Mouse (Mus musculus): ENCODE data around the gene Bet1.

The Bet1 gene

GRCm38 (mm10) chr6:4086663-4087454, at the start of gene Bet1:
Gene Bet1 (minus strand): TSS chr6:4086972.
- DNase-seq (ENCODE audit: low spot score), result peak; percentile 90

DNA sequence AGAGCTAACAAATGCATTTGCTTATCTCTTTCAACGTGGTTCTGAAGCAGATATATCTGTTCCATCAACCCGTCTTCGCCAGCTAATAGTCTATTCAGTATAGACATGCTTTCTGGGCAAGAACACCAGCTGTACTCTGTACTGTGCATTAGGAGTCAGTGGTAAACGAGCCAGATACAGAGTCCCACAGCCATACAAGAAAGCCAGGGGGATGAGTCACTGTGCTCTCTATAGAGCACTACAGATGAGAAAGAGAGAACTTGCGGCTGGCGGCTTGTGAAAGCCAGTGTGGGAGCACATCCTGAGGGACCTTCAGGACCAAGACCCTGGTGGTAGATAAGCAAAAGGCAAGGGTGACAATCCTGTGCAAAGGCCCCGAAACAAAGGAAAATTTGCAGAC, 45.5 kb upstream of the Bet1 start:
- no peak for DNase-seq (ENCODE audit: low spot score)

DNA sequence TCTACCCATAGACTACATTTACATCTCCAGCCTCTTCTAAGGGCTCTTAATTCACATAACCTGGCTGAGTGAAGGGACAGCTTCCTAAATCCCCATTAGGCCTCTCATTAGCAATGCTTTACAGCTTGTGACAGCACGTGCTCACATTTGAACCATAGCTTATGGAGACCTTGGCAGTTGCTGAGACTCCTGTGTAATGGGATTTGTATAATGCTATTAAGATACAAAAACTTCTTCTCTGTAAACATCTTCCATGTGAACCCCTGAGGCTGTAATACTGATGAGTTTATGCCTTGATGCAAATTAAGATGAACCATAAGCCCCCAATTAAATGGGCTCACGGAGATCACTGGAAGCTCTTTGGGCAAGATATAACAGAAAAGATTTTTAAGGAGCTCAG, 44.4 kb upstream of the Bet1 start:
- no peak for DNase-seq (ENCODE audit: low spot score)

DNA sequence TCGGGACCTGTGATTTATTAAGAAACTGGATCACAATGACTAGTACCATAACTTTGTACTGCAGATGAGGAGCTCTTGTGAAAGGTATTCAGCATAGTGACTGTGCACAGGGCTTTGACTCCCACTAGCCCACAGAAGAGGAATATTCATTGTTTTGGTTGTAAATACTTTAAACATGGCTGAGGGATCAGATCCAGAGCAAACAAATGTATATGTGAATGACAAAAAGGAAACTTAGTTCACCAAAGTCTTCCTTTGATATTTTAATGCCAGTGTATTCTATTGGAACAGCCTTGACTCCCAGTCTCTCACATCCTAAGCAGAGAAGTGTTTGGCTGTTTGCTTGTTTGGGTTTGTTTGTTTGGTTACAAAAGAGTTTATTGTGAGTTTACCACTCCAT, 31.8 kb upstream of the Bet1 start:
- no peak for DNase-seq (ENCODE audit: low spot score)

GRCm38 (mm10) chr6:4090423-4090822, 3.7 kb upstream of the Bet1 start:
- no peak for DNase-seq (ENCODE audit: low spot score)

DNA sequence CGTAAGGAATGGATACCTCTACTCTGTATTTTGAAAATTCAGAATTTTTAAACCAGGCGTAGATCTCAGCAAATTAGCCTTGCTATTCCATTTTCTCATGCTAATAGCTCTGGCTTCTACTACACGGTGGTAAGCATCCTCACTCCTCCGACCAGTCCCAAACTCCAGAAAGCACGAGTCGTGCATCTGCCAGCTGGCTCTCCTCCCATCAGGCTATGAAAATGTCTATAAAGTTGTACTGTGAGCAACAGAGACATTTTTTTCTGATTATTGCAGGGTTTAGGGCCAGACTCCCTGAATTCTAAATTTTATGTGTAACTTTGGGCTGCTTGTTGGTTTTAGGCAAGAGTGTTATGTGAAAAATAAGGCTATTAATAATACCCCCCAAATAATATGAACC, 14.5 kb downstream of the Bet1 start:
- DNase-seq (ENCODE audit: low spot score), result no peak

DNA sequence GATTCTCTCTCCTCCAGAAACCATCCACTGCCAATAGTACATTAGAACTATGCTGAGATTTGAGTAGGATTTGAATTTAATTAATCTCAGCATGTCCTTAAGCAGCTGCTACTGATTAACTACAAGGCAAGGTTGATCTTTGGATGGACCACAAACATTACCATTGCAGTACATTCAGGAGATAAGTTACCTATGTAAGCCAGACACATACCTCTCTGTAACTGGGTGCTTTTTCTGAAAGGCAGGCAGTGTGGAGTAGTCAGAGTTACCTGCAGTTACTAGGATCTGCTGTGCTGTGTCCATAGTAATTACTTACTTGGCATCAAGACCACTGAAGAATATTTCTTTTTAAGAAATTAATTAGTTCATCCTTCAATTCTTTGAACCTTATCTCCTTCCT, 17.1 kb downstream of the Bet1 start:
- no peak for DNase-seq (ENCODE audit: low spot score)

- no peak for DNase-seq (ENCODE audit: low spot score)
Observed at GRCm38 (mm10) chr6:4054387-4054786, 32.4 kb downstream of the Bet1 start.

DNA sequence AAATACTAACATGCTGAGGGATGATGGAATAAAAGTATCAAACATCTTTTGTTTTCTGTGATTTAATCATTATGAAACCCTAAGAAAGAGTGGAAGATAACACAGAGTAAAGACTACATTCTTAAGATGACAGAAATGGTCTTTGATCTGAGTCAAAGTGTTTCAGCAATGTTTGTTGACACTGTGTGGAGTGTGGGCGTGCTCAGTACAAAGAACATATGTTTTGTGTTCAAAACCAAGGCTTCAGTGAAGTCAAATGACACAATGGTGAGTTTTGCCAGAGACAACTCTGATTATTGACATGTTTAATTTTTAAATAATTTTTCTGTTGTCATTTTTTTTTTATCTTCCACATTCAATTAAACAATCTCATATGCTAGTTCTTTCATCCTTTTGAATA, 33.9 kb downstream of the Bet1 start:
- DNase-seq (ENCODE audit: low spot score), result no peak

DNA sequence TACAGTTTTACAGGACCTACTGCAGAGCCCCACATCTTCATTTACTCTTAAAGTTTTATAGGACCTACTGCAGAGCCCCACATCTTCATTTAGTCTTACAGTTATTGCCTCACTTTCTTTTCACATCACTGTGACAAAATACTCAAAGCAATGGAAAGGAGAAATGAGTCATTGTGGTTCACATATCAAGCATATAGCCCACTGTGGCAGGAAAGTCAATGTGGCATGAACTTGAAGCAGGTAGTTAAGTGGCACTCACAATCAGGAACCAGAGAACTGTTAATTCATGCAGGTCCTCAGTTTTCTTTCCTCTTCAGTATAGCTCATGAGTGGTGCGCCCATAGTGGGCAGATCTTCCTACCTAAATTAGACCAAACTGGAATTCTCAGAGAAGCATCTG, 39.6 kb downstream of the Bet1 start:
- no peak for DNase-seq (ENCODE audit: low spot score)

DNA sequence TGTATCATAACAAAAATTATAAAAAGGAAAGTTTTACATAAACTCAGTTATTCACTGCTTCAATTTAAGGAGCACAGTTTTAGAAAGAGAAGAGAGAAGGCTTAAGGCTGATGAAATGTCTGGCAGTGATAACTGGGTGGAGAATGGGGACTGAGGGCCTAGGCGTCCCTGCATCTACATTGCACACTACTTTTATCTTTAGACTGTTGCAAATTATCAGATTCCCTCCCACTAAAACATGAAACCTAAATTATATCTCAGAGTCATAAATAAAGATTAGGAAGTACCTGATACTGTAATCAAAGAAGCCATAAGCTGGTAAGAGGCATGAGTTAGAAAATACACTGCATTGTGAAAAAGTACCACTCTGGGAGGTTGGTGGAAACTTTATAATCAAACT, 45.0 kb downstream of the Bet1 start:
- DNase-seq (ENCODE audit: low spot score), result no peak

GRCm38 (mm10) chr6:4030956-4031355, 55.8 kb downstream of the Bet1 start:
- no peak for DNase-seq (ENCODE audit: low spot score)

Measured in left cerebral cortex, adult 11 months (tissue).